Mouse (Mus musculus) kidney, adult 8-10 months (tissue): ENCODE data around the gene Cuedc1.
"Not testable (repeated sequence)": the region's sequence is repeated elsewhere in the genome, so short reads cannot be mapped to it uniquely, and the experiment has no call there.

Source experiments
- DNase-seq, 2 experiments: peaks; one replicate each; pipeline ENCODE4 v3.0.0; 2022

The Cuedc1 gene

GRCm38 (mm10) chr11:88204593-88205368, 106.9 kb downstream of the Cuedc1 start:
- no peak for DNase-seq

- not testable (repeated sequence) for DNase-seq
Observed at GRCm38 (mm10) chr11:88206576-88206975, 108.7 kb downstream of the Cuedc1 start.

GRCm38 (mm10) chr11:88207697-88208096, 109.8 kb downstream of the Cuedc1 start:
- DNase-seq: no peak

- no peak for DNase-seq
Observed at GRCm38 (mm10) chr11:88211824-88212582, 114.1 kb downstream of the Cuedc1 start.

GRCm38 (mm10) chr11:88213757-88214156, 115.9 kb downstream of the Cuedc1 start:
- DNase-seq: no peak

GRCm38 (mm10) chr11:88214881-88215831, 117.3 kb downstream of the Cuedc1 start:
- DNase-seq: peak; percentile 42 to 63

GRCm38 (mm10) chr11:88216231-88216685, 118.4 kb downstream of the Cuedc1 start:
- DNase-seq: peak; percentile 57 to 64

GRCm38 (mm10) chr11:88218155-88218554, 120.3 kb downstream of the Cuedc1 start:
- DNase-seq: no peak

GRCm38 (mm10) chr11:88218586-88218985, 120.7 kb downstream of the Cuedc1 start:
- DNase-seq: no peak

GRCm38 (mm10) chr11:88221929-88222475, 124.1 kb downstream of the Cuedc1 start:
- no peak for DNase-seq

- DNase-seq: no peak
Observed at GRCm38 (mm10) chr11:88227001-88227957, 129.4 kb downstream of the Cuedc1 start.

- no peak for DNase-seq
Observed at GRCm38 (mm10) chr11:88231213-88231790, 133.4 kb downstream of the Cuedc1 start.

GRCm38 (mm10) chr11:88233528-88234427, 135.9 kb downstream of the Cuedc1 start:
- DNase-seq: peak; percentile 17 to 35

- no peak for DNase-seq
Observed at GRCm38 (mm10) chr11:88234789-88235188, 136.9 kb downstream of the Cuedc1 start.

GRCm38 (mm10) chr11:88235221-88236203, 137.7 kb downstream of the Cuedc1 start:
- peak; percentile 79 to 81 for DNase-seq

- DNase-seq: no peak
Observed at GRCm38 (mm10) chr11:88240275-88240674, 142.4 kb downstream of the Cuedc1 start.

GRCm38 (mm10) chr11:88240736-88241353, 143.0 kb downstream of the Cuedc1 start:
- no peak for DNase-seq
